Mouse (Mus musculus): ENCODE measurements at regions not wholly inside any gene's neighbourhood (a gene's known extent, or its start where the extent isn't known, plus 50 kb on each side); places are given as distances from the start of the nearest gene placed in this dataset.
"Not testable (repeated sequence)": the region's sequence is repeated elsewhere in the genome, so short reads cannot be mapped to it uniquely, and the experiment has no call there.

GRCm38 (mm10) chr16:31508981-31509380 lies 86.9 kb downstream of the Bdh1 start:
- peak; percentile 64 for DNase-seq (ENCODE audit: low read depth, low spot score)

- no peak for DNase-seq (ENCODE audit: low read depth, low spot score)
Measured at GRCm38 (mm10) chr16:31510097-31510496, 88.0 kb downstream of the Bdh1 start.

GRCm38 (mm10) chr16:31518816-31519215 lies 96.7 kb downstream of the Bdh1 start:
- DNase-seq (ENCODE audit: low read depth, low spot score) = no peak

GRCm38 (mm10) chr16:31520081-31520480 lies 98.0 kb downstream of the Bdh1 start:
- no peak for DNase-seq (ENCODE audit: low read depth, low spot score)

- no peak for DNase-seq (ENCODE audit: low read depth, low spot score)
Measured at GRCm38 (mm10) chr16:31521786-31522185, 99.7 kb downstream of the Bdh1 start.

GRCm38 (mm10) chr16:31526711-31527344 lies 104.7 kb downstream of the Bdh1 start:
- DNase-seq (ENCODE audit: low read depth, low spot score) = no peak

- no peak for DNase-seq (ENCODE audit: low read depth, low spot score)
Measured at GRCm38 (mm10) chr16:31528596-31529283, 106.7 kb downstream of the Bdh1 start.

GRCm38 (mm10) chr16:31529284-31529958 lies 107.3 kb downstream of the Bdh1 start:
- no peak for DNase-seq (ENCODE audit: low read depth, low spot score)

- no peak for DNase-seq (ENCODE audit: low read depth, low spot score)
Measured at GRCm38 (mm10) chr16:31530090-31530489, 108.0 kb downstream of the Bdh1 start.

- DNase-seq (ENCODE audit: low read depth, low spot score) = no peak
Measured at GRCm38 (mm10) chr16:31533196-31533777, 111.2 kb downstream of the Bdh1 start.

- DNase-seq (ENCODE audit: low read depth, low spot score) = no peak
Measured at GRCm38 (mm10) chr16:31534923-31535523, 112.9 kb downstream of the Bdh1 start.

- DNase-seq (ENCODE audit: low read depth, low spot score) = no peak
Measured at GRCm38 (mm10) chr16:31536328-31536727, 114.2 kb downstream of the Bdh1 start.

GRCm38 (mm10) chr16:31538606-31539005 lies 116.5 kb downstream of the Bdh1 start:
- DNase-seq (ENCODE audit: low read depth, low spot score) = no peak

GRCm38 (mm10) chr16:31543499-31544170 lies 119.6 kb upstream of the Dlg1 start:
- no peak for DNase-seq (ENCODE audit: low read depth, low spot score)

- no peak for DNase-seq (ENCODE audit: low read depth, low spot score)
Measured at GRCm38 (mm10) chr16:31546062-31546827, 117.0 kb upstream of the Dlg1 start.

GRCm38 (mm10) chr16:31546828-31547224 lies 116.4 kb upstream of the Dlg1 start:
- peak; percentile 39 for DNase-seq (ENCODE audit: low read depth, low spot score)

- no peak for DNase-seq (ENCODE audit: low read depth, low spot score)
Measured at GRCm38 (mm10) chr16:31547391-31547790, 115.9 kb upstream of the Dlg1 start.

GRCm38 (mm10) chr16:31549975-31550374 lies 113.3 kb upstream of the Dlg1 start:
- DNase-seq (ENCODE audit: low read depth, low spot score) = no peak

- not testable (repeated sequence) for DNase-seq (ENCODE audit: low read depth, low spot score)
Measured at GRCm38 (mm10) chr16:31550539-31550938, 112.7 kb upstream of the Dlg1 start.

- DNase-seq (ENCODE audit: low read depth, low spot score) = no peak
Measured at GRCm38 (mm10) chr16:31551416-31552151, 111.7 kb upstream of the Dlg1 start.

All from brain, embryonic 18.5 days (tissue).